Mouse (Mus musculus) spleen, adult 2 months (tissue): ENCODE data around the gene Nufip1.

Experiments
- CTCF ChIP-seq: fragments of 200-500 bp; IDR thresholded peaks from 2 replicates; pipeline ENCODE4 v1.5.1; 2011; ENCODE audit warnings: mild to moderate bottlenecking, inconsistent platforms; ENCODE audit not compliant: insufficient read depth, insufficient read length, insufficient replicate concordance; ENCODE audit errors: extremely low read depth
- POLR2A ChIP-seq: fragments of 200-500 bp; IDR thresholded peaks from 2 replicates; pipeline ENCODE4 v1.6.1; 2011; ENCODE audit warnings: low read depth, low read length, inconsistent platforms

- TF ChIP-seq POLR2A (no peak), CTCF (no peak)
Measured at GRCm38 (mm10) chr14:76164904-76165755, 54.4 kb downstream of the Nufip1 start.
